Mouse (Mus musculus): ENCODE measurements around the gene Actn4.

GRCm38 (mm10) chr7:28981651-28982273 is 19.6 kb upstream of the Actn4 start, which contains the start of the genes Eif3k and Map4k1:
- TF ChIP-seq POLR2A (IDR thresholded peaks at IDR 0.05; ENCODE audit: low read depth, low read length) (peak; percentile 71), CTCF (conservative IDR thresholded peaks at IDR 0.05; ENCODE audit: insufficient read depth, insufficient read length, low read depth, low read length) (no peak)
